Mouse (Mus musculus): Measurements from ENCODE around the gene Pabpc4l. TPM values are rescaled to one million over a fixed set of nuclear protein-coding genes. Genes with fewer than 3 reads are reported as not detected.
"Not testable (repeated sequence)": the region's sequence is repeated elsewhere in the genome, so short reads cannot be mapped to it uniquely, and the experiment has no call there.

Gene Pabpc4l
- polyA plus RNA-seq (2015; fragmentation: Nextera tagmentation; extraction: Ambion mirVana): 11.8 and 13.1 TPM in 2 replicates

DNA sequence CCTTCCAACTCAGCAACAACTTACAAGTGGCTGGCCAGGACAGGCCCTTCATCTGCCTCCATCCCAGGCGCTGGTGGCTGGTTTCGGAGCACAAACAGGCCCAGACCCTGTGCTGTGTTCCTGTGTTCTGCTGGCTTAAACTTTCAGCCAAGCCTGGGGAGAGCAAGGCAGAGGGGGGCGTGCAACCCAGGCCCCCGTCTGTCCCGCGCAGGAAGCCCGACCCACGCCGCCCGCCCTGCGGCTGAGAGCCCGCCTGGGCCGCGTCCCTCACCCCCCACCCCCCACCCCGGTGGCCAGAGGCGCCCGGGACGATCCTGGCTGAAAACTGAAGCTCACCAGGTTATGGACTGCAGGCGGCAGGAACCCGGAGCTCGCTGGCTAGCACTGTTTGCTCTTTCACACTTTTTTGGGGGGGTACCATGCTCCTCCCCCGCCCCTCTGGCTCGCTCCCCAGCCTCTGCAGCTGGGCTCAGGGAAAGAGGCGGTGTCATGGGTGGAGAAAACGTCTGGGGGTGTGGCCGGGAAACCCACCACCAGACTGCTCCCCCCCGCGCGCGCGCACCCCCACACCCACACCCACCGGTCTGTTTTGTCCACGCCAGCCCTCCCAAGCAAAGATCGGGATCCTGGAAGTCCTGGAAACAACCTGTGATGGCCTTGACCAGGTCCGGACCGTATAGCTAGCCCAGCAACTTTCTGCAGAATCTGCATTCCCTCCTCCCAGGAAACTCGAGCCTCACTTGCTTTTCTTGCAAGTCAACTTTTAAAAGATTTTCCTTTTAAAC is at the start of gene Pabpc4l:
Pabpc4l (minus strand) TSS at position 739 of the 785 bp plus-strand sequence.
- Histone ChIP-seq H3K4me2 (replicated peaks; ENCODE audit: low read depth, low read length) (peak within 1 kb of the TSS; percentile 60), H3K9me3 (ENCODE audit: low read length) (peaks cover 12% of the 10 kb centered on the region; the same call in 1 of the 2 replicates), H3K36me3 (ENCODE audit: insufficient read depth, low read length) (peaks cover 11% of the 10 kb centered on the region; the same call in 1 of the 2 replicates), H3K27me3 (ENCODE audit: insufficient read depth, low read length) (no peaks in the 10 kb centered on the region), H3K9ac (replicated peaks; ENCODE audit: low read length) (peak within 1 kb of the TSS; percentile 83), H3K4me3 (ENCODE audit: low read length) (peak within 1 kb of the TSS; percentile 70), H3K4me1 (ENCODE audit: insufficient read depth, low read length) (peaks cover 3% of the 10 kb centered on the region; the same call in 1 of the 2 replicates), H3K27ac (ENCODE audit: low read length) (peak within 1 kb of the TSS; percentile 82)
- peak; percentile 97 for ATAC-seq (ENCODE audit: low FRiP score, low TSS enrichment)
- WGBS: 0% methylated on average over 23 of the region's 37 CpGs

DNA sequence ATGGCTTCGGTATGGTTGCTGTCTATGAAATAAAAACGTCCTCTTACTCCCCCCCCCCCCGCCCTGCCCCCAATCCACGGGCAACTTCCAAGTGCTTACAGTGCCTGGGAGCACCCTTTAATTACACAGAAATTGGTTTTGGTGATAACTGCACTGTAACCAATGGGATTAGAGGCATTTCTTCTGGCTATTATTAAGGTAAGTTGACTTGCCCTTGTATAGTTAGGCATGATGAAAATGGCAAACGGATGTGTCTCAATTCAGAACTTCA is 42.9 kb upstream of the Pabpc4l start:
- Histone ChIP-seq H3K4me1 (ENCODE audit: insufficient read depth, low read length) (no peaks in the 10 kb centered on the region), H3K27ac (ENCODE audit: low read length) (no peak overlapping the region), H3K9me3 (ENCODE audit: low read length) (no peaks in the 10 kb centered on the region), H3K4me2 (replicated peaks; ENCODE audit: low read depth, low read length) (no peak overlapping the region), H3K4me3 (ENCODE audit: low read length) (no peak overlapping the region), H3K27me3 (ENCODE audit: insufficient read depth, low read length) (no peaks in the 10 kb centered on the region), H3K36me3 (ENCODE audit: insufficient read depth, low read length) (no peaks in the 10 kb centered on the region), H3K9ac (replicated peaks; ENCODE audit: low read length) (no peak overlapping the region)
- no peak for ATAC-seq (ENCODE audit: low FRiP score, low TSS enrichment)
- WGBS: 73% methylated on average over 5 of the region's 5 CpGs

DNA sequence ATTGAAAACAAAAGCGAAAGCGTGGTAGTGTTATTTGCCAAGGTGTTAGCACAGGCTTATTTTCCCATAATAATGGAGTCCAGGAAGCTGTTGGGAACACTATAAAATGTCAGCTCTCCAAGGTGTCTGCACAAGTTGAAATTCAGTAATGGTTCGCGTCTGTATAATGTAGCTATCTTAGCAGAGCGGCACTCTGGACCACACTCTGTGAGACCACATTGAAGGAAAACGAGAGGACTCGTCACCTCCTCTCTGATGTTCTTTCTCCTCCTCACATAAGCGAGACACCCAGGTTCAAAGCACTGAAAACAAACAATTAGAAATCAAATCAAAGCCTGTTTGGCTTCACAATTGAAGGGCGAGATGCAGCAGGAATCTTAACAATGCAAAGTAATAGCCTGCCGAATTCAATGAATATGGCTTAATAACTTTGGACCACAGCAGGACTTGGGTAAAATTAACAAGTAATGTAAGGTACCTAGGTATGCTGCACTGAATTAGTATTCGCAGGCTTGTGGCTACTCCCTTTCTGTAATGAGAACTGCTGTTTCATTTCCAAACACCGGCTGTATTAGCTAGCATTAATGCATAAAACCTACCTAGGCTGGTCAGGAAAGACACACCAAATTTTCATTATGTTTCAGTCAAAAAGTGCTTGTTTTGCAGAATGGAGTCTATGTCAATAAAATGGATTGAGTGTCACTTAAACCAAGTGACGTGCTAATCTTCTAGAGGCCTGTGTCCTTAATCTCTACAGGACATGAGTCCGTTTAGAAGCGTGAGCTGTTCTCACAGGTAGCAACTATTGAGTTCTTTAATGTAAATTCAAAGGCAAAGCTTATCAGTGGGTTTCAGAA is 42.3 kb upstream of the Pabpc4l start:
- Histone ChIP-seq H3K36me3 (ENCODE audit: insufficient read depth, low read length) (no peaks in the 10 kb centered on the region), H3K9ac (replicated peaks; ENCODE audit: low read length) (no peak overlapping the region), H3K9me3 (ENCODE audit: low read length) (no peaks in the 10 kb centered on the region), H3K27me3 (ENCODE audit: insufficient read depth, low read length) (no peaks in the 10 kb centered on the region), H3K27ac (ENCODE audit: low read length) (no peak overlapping the region), H3K4me1 (ENCODE audit: insufficient read depth, low read length) (no peaks in the 10 kb centered on the region), H3K4me2 (replicated peaks; ENCODE audit: low read depth, low read length) (no peak overlapping the region), H3K4me3 (ENCODE audit: low read length) (no peak overlapping the region)
- no peak for ATAC-seq (ENCODE audit: low FRiP score, low TSS enrichment)
- 72% methylated on average over 15 of the region's 15 CpGs for WGBS

DNA sequence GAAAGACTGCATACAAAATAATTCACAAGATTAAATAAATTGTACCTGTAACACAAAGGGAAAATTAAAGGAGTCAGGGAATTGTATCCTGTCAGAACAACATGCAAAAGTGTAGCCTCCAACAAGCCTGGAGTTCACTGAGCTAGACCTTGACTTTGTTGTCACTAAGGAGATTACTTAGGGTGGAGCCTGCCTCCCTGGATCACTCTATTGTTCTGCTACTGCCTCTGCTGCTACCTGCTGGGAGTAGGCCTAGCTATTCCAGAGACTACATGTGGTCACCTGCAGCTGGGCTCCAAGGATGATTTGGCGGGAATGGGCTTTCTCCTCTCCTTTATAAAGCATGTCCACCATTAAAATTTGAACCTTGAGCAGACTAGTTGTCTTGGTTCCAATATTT is 38.1 kb upstream of the Pabpc4l start:
- not testable (repeated sequence) for ATAC-seq (ENCODE audit: low FRiP score, low TSS enrichment)

DNA sequence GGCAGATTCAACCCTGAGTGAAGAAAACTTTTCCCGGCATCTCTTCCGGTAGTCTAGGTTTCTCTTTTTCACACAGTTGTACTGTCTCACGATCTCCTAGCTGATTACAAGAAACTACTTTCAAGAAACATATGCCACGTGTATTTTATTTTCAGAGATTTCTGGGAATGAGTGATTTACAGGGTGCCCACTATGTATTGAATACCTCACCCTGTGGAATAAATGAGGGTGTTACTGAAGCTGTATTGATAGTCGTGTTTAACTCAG is 180 bp upstream of the Pabpc4l start:
- H3K4me3 ChIP-seq (ENCODE audit: low read length): peak overlapping the region; percentile 70
- H3K27ac ChIP-seq (ENCODE audit: low read length): no peak overlapping the region
- H3K27me3 ChIP-seq (ENCODE audit: insufficient read depth, low read length): no peaks in the 10 kb centered on the region
- H3K36me3 ChIP-seq (ENCODE audit: insufficient read depth, low read length): peaks cover 11% of the 10 kb centered on the region; the same call in 1 of the 2 replicates
- 7% methylated on average over 5 of the region's 5 CpGs for WGBS
- peak overlapping the region; percentile 83 for H3K9ac ChIP-seq (replicated peaks; ENCODE audit: low read length)
- H3K4me2 ChIP-seq (replicated peaks; ENCODE audit: low read depth, low read length): peak overlapping the region; percentile 60
- peaks cover 12% of the 10 kb centered on the region; the same call in 1 of the 2 replicates for H3K9me3 ChIP-seq (ENCODE audit: low read length)
- peaks cover 3% of the 10 kb centered on the region; the same call in 1 of the 2 replicates for H3K4me1 ChIP-seq (ENCODE audit: insufficient read depth, low read length)
- ATAC-seq (ENCODE audit: low FRiP score, low TSS enrichment): peak; percentile 18

More for the DNA sequence above, 38.1 kb upstream of the Pabpc4l start:
- not testable (repeated sequence) for H3K27me3 ChIP-seq (ENCODE audit: insufficient read depth, low read length); H3K4me2 ChIP-seq (replicated peaks; ENCODE audit: low read depth, low read length); H3K4me1 ChIP-seq (ENCODE audit: insufficient read depth, low read length); H3K36me3 ChIP-seq (ENCODE audit: insufficient read depth, low read length); H3K4me3 ChIP-seq (ENCODE audit: low read length); H3K27ac ChIP-seq (ENCODE audit: low read length); H3K9ac ChIP-seq (replicated peaks; ENCODE audit: low read length); H3K9me3 ChIP-seq (ENCODE audit: low read length)
- 75% methylated on average over 1 of the region's 1 CpGs for WGBS

DNA sequence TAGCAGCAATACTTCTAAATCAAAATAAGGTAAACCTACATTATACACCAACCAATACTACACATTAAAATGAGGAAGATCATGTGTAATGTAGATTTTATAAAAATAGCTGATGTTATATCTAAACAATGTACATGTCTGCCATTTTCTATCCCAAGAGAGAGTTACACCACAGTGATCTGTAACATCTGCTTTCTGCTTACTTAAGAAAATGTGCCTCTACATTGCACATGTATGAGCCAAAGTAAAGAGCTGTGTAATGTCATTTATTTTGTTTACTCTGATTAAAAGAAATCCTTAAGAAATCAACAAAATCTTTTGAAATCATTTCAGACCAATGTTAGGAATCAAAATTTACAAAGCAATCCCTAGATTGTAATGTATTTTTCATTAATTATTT is 16.6 kb downstream of the Pabpc4l start:
- no peak for ATAC-seq (ENCODE audit: low FRiP score, low TSS enrichment)
- H3K9me3 ChIP-seq (ENCODE audit: low read length): no peaks in the 10 kb centered on the region
- H3K27me3 ChIP-seq (ENCODE audit: insufficient read depth, low read length): no peaks in the 10 kb centered on the region
- H3K4me3 ChIP-seq (ENCODE audit: low read length): no peak overlapping the region
- H3K27ac ChIP-seq (ENCODE audit: low read length): no peak overlapping the region
- no peak overlapping the region for H3K9ac ChIP-seq (replicated peaks; ENCODE audit: low read length)
- no peaks in the 10 kb centered on the region for H3K36me3 ChIP-seq (ENCODE audit: insufficient read depth, low read length)
- no peak overlapping the region for H3K4me2 ChIP-seq (replicated peaks; ENCODE audit: low read depth, low read length)
- H3K4me1 ChIP-seq (ENCODE audit: insufficient read depth, low read length): no peaks in the 10 kb centered on the region

All from kidney, embryonic 16.5 days (tissue).